Mouse (Mus musculus) midbrain, embryonic 11.5 days (tissue): Measurements from ENCODE around the gene Bean1. TPM values are rescaled to one million over a fixed set of nuclear protein-coding genes. Genes with fewer than 3 reads are reported as not detected.

Experiments
- ATAC-seq: fragments of 200-750 bp; cut with Nextera tagmentation; 2 replicates; pipeline ENCODE4 v1.8.0; 2017; ENCODE audit warnings: moderate TSS enrichment, moderate library complexity; ENCODE audit not compliant: low FRiP score
- DNase-seq: peaks from one replicate; pipeline ENCODE4 v3.0.0; 2015; ENCODE audit warnings: low spot score; ENCODE audit errors: missing footprints
- H3K27ac ChIP-seq: fragments of 300-500 bp; sonication (generic); 2 replicates; pipeline ENCODE4 v1.5.1; 2014; ENCODE audit warnings: low read depth, low read length
- H3K27me3 ChIP-seq: fragments of 300-500 bp; sonication (generic); 2 replicates; pipeline ENCODE4 v1.6.1; 2014; ENCODE audit warnings: mild to moderate bottlenecking, low read length, moderate library complexity, mixed read lengths; ENCODE audit not compliant: control insufficient read depth, insufficient read depth
- H3K36me3 ChIP-seq: fragments of 300-500 bp; sonication (generic); 2 replicates; pipeline ENCODE4 v1.6.1; 2014; ENCODE audit warnings: mild to moderate bottlenecking, low read length, moderate library complexity, mixed read lengths; ENCODE audit not compliant: control insufficient read depth, insufficient read depth
- H3K4me1 ChIP-seq: fragments of 300-500 bp; sonication (generic); 2 replicates; pipeline ENCODE4 v1.6.1; 2014; ENCODE audit warnings: low read length; ENCODE audit not compliant: control insufficient read depth, insufficient read depth
- H3K4me2 ChIP-seq: fragments of 300-500 bp; sonication (generic); 2 replicates; pipeline ENCODE4 v1.6.1; 2014; ENCODE audit warnings: mild to moderate bottlenecking, moderate library complexity
- H3K4me3 ChIP-seq: fragments of 300-500 bp; sonication (generic); 2 replicates; pipeline ENCODE4 v1.5.1; 2014; ENCODE audit warnings: low read depth, low read length
- H3K9ac ChIP-seq: fragments of 300-500 bp; sonication (generic); 2 replicates; pipeline ENCODE4 v1.6.1; 2014; ENCODE audit warnings: low read length
- H3K9me3 ChIP-seq: fragments of 300-500 bp; sonication (generic); 2 replicates; pipeline ENCODE4 v1.6.1; 2016; ENCODE audit warnings: low read length; ENCODE audit not compliant: control insufficient read depth
- WGBS: fragments of 180-500 bp; shearing (Covaris S2); extraction: QIAGEN DNeasy Blood & Tissue Kit; methylation state at CpG from one replicate; pipeline ENCODE4 v1.1.7; 2014; 5-methylcytosine and 5-hydroxymethylcytosine counted together
- polyA plus RNA-seq: library from polyadenylated mRNA; unstranded; fragments of >200 nt; fragmentation: Nextera tagmentation; extraction: Ambion mirVana; gene quantifications from 2 replicates; pipeline ENCODE4 v1.2.1, GENCODE M21; 2014

The Bean1 gene
- polyA plus RNA-seq, result 0.63 and 0.66 TPM in 2 replicates

- peak; percentile 94 for DNase-seq
- Histone ChIP-seq H3K36me3 (no peaks in the 10 kb centered on the region), H3K4me3 (peak within 1 kb of the TSS; percentile 67), H3K4me2 (peak within 1 kb of the TSS; percentile 96), H3K9me3 (no peaks in the 10 kb centered on the region), H3K4me1 (no peaks in the 10 kb centered on the region; the same call in none of the 2 replicates), H3K27me3 (peaks cover 39% of the 10 kb centered on the region), H3K27ac (no peak within 1 kb of the TSS), H3K9ac (peak within 1 kb of the TSS; percentile 73)
- peak; percentile 86 for ATAC-seq
- 1% methylated on average over 81 of the region's 87 CpGs for WGBS
These were observed at the start of gene Bean1 for GRCm38 (mm10) chr8:104170118-104171049. Gene Bean1 (plus strand): TSS chr8:104170442.

DNA sequence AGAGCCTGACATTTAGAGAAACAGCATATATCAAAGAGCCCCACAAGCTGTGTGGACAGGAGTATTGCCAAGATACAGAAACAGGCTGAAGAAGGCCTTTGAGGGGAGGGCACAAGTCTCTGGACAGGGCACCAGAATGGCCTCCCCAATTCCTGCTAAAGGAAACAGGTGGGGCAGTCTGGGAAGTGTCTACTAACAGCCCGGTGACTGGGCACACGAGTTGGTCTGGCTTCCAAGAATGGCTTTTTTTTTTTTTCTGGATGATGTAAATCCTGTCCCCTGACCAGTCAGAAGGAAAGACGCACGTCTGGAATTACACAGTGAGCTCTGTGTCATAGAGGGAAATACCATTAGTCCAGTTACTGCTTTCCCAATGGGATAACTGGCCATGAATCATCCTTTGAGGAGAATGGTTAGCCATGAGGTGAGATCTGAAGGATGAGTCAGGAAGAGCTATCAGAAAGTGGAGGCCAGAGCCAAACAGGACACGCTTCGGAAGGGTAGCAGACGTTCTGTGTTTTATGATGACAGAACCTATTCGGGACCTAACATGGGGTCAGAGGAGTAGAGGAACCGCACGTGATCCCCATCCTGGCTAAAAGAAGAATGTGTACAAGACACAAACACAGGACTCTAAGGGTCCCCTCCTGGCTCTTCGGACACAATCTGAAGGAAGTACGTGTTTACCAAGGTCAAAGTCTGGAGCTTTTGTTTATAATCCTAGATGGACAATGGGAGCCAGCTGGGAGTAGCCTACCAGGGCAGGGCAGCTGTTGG, 48.4 kb upstream of the Bean1 start:
- H3K4me2 ChIP-seq, result no peak overlapping the region
- H3K9me3 ChIP-seq, result no peaks in the 10 kb centered on the region
- DNase-seq (no peak), ATAC-seq (no peak)
- H3K27me3 ChIP-seq, result no peaks in the 10 kb centered on the region
- H3K9ac ChIP-seq, result no peak overlapping the region
- no peaks in the 10 kb centered on the region for H3K4me1 ChIP-seq
- no peaks in the 10 kb centered on the region for H3K36me3 ChIP-seq
- WGBS, result 88% methylated on average over 12 of the region's 12 CpGs
- no peak overlapping the region for H3K4me3 ChIP-seq
- H3K27ac ChIP-seq, result no peak overlapping the region

DNA sequence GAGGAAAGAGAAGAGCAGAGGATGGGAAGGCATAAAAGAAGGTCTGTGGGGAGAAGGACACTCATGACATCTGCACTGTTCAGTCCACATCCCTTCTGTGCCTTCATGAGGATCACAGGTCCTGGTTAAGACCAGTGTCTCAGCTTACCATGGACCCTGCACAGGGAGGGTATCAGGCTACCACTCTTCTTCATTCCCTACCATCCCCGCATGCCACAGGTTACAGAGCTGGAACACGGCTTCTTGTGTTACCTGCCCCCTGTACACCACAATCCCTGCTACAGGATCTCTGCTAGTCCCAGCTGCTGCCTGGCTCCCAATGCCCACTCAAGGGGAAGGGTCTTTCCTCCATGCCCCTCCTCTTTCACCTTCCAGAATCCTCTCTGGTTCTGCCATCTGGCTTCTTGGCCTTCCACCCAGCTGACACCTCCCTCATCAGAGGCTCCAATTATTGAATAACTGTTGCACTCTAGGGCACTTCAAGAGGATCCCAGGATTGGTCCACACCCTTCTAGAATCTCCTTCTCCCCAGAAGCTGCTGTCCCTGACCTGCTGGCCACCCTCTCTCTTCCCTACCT, 47.1 kb upstream of the Bean1 start:
- Histone ChIP-seq H3K4me1 (no peaks in the 10 kb centered on the region), H3K27ac (no peak overlapping the region), H3K4me3 (no peak overlapping the region), H3K36me3 (no peaks in the 10 kb centered on the region), H3K27me3 (no peaks in the 10 kb centered on the region), H3K9me3 (no peaks in the 10 kb centered on the region), H3K9ac (no peak overlapping the region), H3K4me2 (no peak overlapping the region)
- 80% methylated on average over 2 of the region's 2 CpGs for WGBS
- DNase-seq (no peak), ATAC-seq (no peak)

GRCm38 (mm10) chr8:104124534-104124933, 45.7 kb upstream of the Bean1 start:
- no peaks in the 10 kb centered on the region for H3K4me1 ChIP-seq
- H3K9me3 ChIP-seq, result no peaks in the 10 kb centered on the region
- H3K4me3 ChIP-seq, result no peak overlapping the region
- ATAC-seq (no peak), DNase-seq (no peak)
- no peak overlapping the region for H3K9ac ChIP-seq
- no peaks in the 10 kb centered on the region for H3K36me3 ChIP-seq
- H3K4me2 ChIP-seq, result no peak overlapping the region
- H3K27ac ChIP-seq, result no peak overlapping the region
- 82% methylated on average over 5 of the region's 5 CpGs for WGBS
- no peaks in the 10 kb centered on the region for H3K27me3 ChIP-seq

GRCm38 (mm10) chr8:104127160-104127883, 42.9 kb upstream of the Bean1 start:
- Histone ChIP-seq H3K4me1 (no peaks in the 10 kb centered on the region), H3K27ac (no peak overlapping the region), H3K9me3 (no peaks in the 10 kb centered on the region), H3K4me3 (no peak overlapping the region), H3K4me2 (no peak overlapping the region), H3K9ac (no peak overlapping the region), H3K36me3 (no peaks in the 10 kb centered on the region), H3K27me3 (no peaks in the 10 kb centered on the region)
- 71% methylated on average over 4 of the region's 4 CpGs for WGBS
- no peak for ATAC-seq
- DNase-seq, result peak; percentile 47

GRCm38 (mm10) chr8:104130916-104131315, 39.3 kb upstream of the Bean1 start:
- DNase-seq (no peak), ATAC-seq (no peak)
- no peak overlapping the region for H3K4me2 ChIP-seq
- no peak overlapping the region for H3K9ac ChIP-seq
- no peak overlapping the region for H3K4me3 ChIP-seq
- H3K27ac ChIP-seq, result no peak overlapping the region
- H3K36me3 ChIP-seq, result no peaks in the 10 kb centered on the region
- H3K4me1 ChIP-seq, result no peaks in the 10 kb centered on the region
- 91% methylated on average over 9 of the region's 9 CpGs for WGBS
- H3K9me3 ChIP-seq, result no peaks in the 10 kb centered on the region
- H3K27me3 ChIP-seq, result no peaks in the 10 kb centered on the region

DNA sequence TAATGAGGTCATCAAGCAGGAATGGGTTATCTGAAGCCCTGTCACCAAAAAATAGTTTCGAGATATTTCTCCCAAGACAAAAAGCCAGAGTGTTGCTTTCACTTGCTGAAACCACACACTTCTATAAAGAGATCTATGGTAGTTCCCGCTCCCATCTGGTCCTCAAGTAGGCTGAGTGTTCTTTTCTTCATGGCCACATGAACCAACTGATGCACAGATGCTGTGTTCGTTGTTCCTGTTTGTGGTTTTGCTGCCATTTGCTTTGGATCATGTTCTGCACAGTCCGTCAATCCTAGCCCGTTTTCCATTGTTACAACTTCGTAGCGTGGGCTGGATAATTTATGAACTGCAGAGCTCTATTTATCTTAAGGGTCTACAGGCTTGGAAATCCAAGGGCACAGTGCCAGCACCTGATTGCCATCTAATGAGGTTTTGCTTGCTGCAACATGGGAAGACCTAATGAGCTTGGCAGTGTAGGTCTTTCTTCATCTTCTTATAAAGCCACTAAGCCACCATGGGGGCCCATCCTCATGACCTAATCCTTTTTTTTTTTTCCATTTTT, 38.7 kb upstream of the Bean1 start:
- Histone ChIP-seq H3K27me3 (no peaks in the 10 kb centered on the region), H3K4me1 (no peaks in the 10 kb centered on the region), H3K36me3 (no peaks in the 10 kb centered on the region), H3K4me3 (no peak overlapping the region), H3K9me3 (no peaks in the 10 kb centered on the region), H3K9ac (no peak overlapping the region), H3K4me2 (no peak overlapping the region), H3K27ac (no peak overlapping the region)
- DNase-seq (no peak), ATAC-seq (no peak)
- 90% methylated on average over 7 of the region's 7 CpGs for WGBS

GRCm38 (mm10) chr8:104134521-104134920, 35.7 kb upstream of the Bean1 start:
- H3K4me3 ChIP-seq, result no peak overlapping the region
- H3K27me3 ChIP-seq, result no peaks in the 10 kb centered on the region
- H3K9ac ChIP-seq, result no peak overlapping the region
- 91% methylated on average over 8 of the region's 8 CpGs for WGBS
- no peaks in the 10 kb centered on the region for H3K9me3 ChIP-seq
- no peak overlapping the region for H3K27ac ChIP-seq
- no peak overlapping the region for H3K4me2 ChIP-seq
- ATAC-seq (no peak), DNase-seq (peak; percentile 56)
- H3K4me1 ChIP-seq, result no peaks in the 10 kb centered on the region
- H3K36me3 ChIP-seq, result no peaks in the 10 kb centered on the region
